Mouse (Mus musculus): Measurements from ENCODE around the gene Ctnnd2. TPM values are rescaled to one million over a fixed set of nuclear protein-coding genes. Genes with fewer than 3 reads are reported as not detected.

Gene Ctnnd2
- polyA plus RNA-seq, 1 experiment from 2014 or later: 46.6 TPM

- no peak for ATAC-seq (replicated peaks; ENCODE audit: low FRiP score)
- no peak overlapping the region for H3K4me3 ChIP-seq (ENCODE audit: low read depth, low read length)
- H3K36me3 ChIP-seq (ENCODE audit: control insufficient read depth, insufficient read depth, low read length): no peaks in the 10 kb centered on the region
- no peak for DNase-seq (ENCODE audit: low spot score)
- 91% methylated on average over 26 of the region's 26 CpGs for WGBS
- no peak overlapping the region for H3K4me2 ChIP-seq (ENCODE audit: low read depth, low read length, severe bottlenecking)
- H3K27me3 ChIP-seq (ENCODE audit: control insufficient read depth, insufficient read depth, low read length): no peaks in the 10 kb centered on the region
- no peaks in the 10 kb centered on the region for H3K4me1 ChIP-seq (replicated peaks; ENCODE audit: control insufficient read depth, insufficient read depth, low read length)
- H3K27ac ChIP-seq (ENCODE audit: low read depth, low read length): no peak overlapping the region
- no peak overlapping the region for H3K9ac ChIP-seq (ENCODE audit: low read length)
- H3K9me3 ChIP-seq (ENCODE audit: control insufficient read depth, low read length): no peaks in the 10 kb centered on the region
Observed at GRCm38 (mm10) chr15:31027448-31028230, 855.2 kb downstream of the Ctnnd2 start.

GRCm38 (mm10) chr15:31044983-31045382, 872.6 kb downstream of the Ctnnd2 start:
- H3K36me3 ChIP-seq (ENCODE audit: control insufficient read depth, insufficient read depth, low read length): no peaks in the 10 kb centered on the region
- 70% methylated on average over 1 of the region's 1 CpGs for whole genome bisulfite sequencing
- ATAC-seq (replicated peaks; ENCODE audit: low FRiP score): no peak
- no peaks in the 10 kb centered on the region for H3K4me1 ChIP-seq (replicated peaks; ENCODE audit: control insufficient read depth, insufficient read depth, low read length)
- H3K9ac ChIP-seq (ENCODE audit: low read length): no peak overlapping the region
- no peak for DNase-seq (ENCODE audit: low spot score)
- no peaks in the 10 kb centered on the region for H3K9me3 ChIP-seq (ENCODE audit: control insufficient read depth, low read length)
- H3K4me2 ChIP-seq (ENCODE audit: low read depth, low read length, severe bottlenecking): no peak overlapping the region
- H3K4me3 ChIP-seq (ENCODE audit: low read depth, low read length): no peak overlapping the region
- no peaks in the 10 kb centered on the region for H3K27me3 ChIP-seq (ENCODE audit: control insufficient read depth, insufficient read depth, low read length)
- H3K27ac ChIP-seq (ENCODE audit: low read depth, low read length): no peak overlapping the region

- H3K4me3 ChIP-seq (ENCODE audit: low read depth, low read length): no peak overlapping the region
- WGBS: 80% methylated on average over 5 of the region's 5 CpGs
- no peak overlapping the region for H3K27ac ChIP-seq (ENCODE audit: low read depth, low read length)
- H3K4me2 ChIP-seq (ENCODE audit: low read depth, low read length, severe bottlenecking): no peak overlapping the region
- no peak overlapping the region for H3K9ac ChIP-seq (ENCODE audit: low read length)
- no peak for ATAC-seq (replicated peaks; ENCODE audit: low FRiP score)
- no peaks in the 10 kb centered on the region for H3K36me3 ChIP-seq (ENCODE audit: control insufficient read depth, insufficient read depth, low read length)
- no peaks in the 10 kb centered on the region for H3K4me1 ChIP-seq (replicated peaks; ENCODE audit: control insufficient read depth, insufficient read depth, low read length)
- H3K27me3 ChIP-seq (ENCODE audit: control insufficient read depth, insufficient read depth, low read length): no peaks in the 10 kb centered on the region
- DNase-seq (ENCODE audit: low spot score): no peak
- H3K9me3 ChIP-seq (ENCODE audit: control insufficient read depth, low read length): no peaks in the 10 kb centered on the region
Observed at GRCm38 (mm10) chr15:31051496-31051895, 879.1 kb downstream of the Ctnnd2 start.

GRCm38 (mm10) chr15:31056145-31056544, 883.8 kb downstream of the Ctnnd2 start:
- ATAC-seq (replicated peaks; ENCODE audit: low FRiP score): no peak
- no peak overlapping the region for H3K9ac ChIP-seq (ENCODE audit: low read length)
- H3K36me3 ChIP-seq (ENCODE audit: control insufficient read depth, insufficient read depth, low read length): no peaks in the 10 kb centered on the region
- no peak for DNase-seq (ENCODE audit: low spot score)
- H3K27ac ChIP-seq (ENCODE audit: low read depth, low read length): no peak overlapping the region
- H3K9me3 ChIP-seq (ENCODE audit: control insufficient read depth, low read length): no peaks in the 10 kb centered on the region
- H3K4me1 ChIP-seq (replicated peaks; ENCODE audit: control insufficient read depth, insufficient read depth, low read length): no peaks in the 10 kb centered on the region
- H3K27me3 ChIP-seq (ENCODE audit: control insufficient read depth, insufficient read depth, low read length): no peaks in the 10 kb centered on the region
- no peak overlapping the region for H3K4me2 ChIP-seq (ENCODE audit: low read depth, low read length, severe bottlenecking)
- no peak overlapping the region for H3K4me3 ChIP-seq (ENCODE audit: low read depth, low read length)
- 67% methylated on average over 3 of the region's 3 CpGs for WGBS

- no peaks in the 10 kb centered on the region for H3K27me3 ChIP-seq (ENCODE audit: control insufficient read depth, insufficient read depth, low read length)
- no peaks in the 10 kb centered on the region for H3K4me1 ChIP-seq (replicated peaks; ENCODE audit: control insufficient read depth, insufficient read depth, low read length)
- no peak overlapping the region for H3K4me3 ChIP-seq (ENCODE audit: low read depth, low read length)
- WGBS: 89% methylated on average over 6 of the region's 6 CpGs
- H3K27ac ChIP-seq (ENCODE audit: low read depth, low read length): no peak overlapping the region
- no peaks in the 10 kb centered on the region for H3K9me3 ChIP-seq (ENCODE audit: control insufficient read depth, low read length)
- H3K4me2 ChIP-seq (ENCODE audit: low read depth, low read length, severe bottlenecking): no peak overlapping the region
- no peaks in the 10 kb centered on the region for H3K36me3 ChIP-seq (ENCODE audit: control insufficient read depth, insufficient read depth, low read length)
- no peak overlapping the region for H3K9ac ChIP-seq (ENCODE audit: low read length)
- DNase-seq (ENCODE audit: low spot score) (no peak), ATAC-seq (replicated peaks; ENCODE audit: low FRiP score) (no peak)
Observed at GRCm38 (mm10) chr15:31058315-31058714, 885.9 kb downstream of the Ctnnd2 start.

- Histone ChIP-seq H3K9ac (ENCODE audit: low read length) (no peak overlapping the region), H3K4me1 (replicated peaks; ENCODE audit: control insufficient read depth, insufficient read depth, low read length) (no peaks in the 10 kb centered on the region), H3K9me3 (ENCODE audit: control insufficient read depth, low read length) (no peaks in the 10 kb centered on the region), H3K4me2 (ENCODE audit: low read depth, low read length, severe bottlenecking) (no peak overlapping the region), H3K27ac (ENCODE audit: low read depth, low read length) (no peak overlapping the region), H3K27me3 (ENCODE audit: control insufficient read depth, insufficient read depth, low read length) (no peaks in the 10 kb centered on the region), H3K36me3 (ENCODE audit: control insufficient read depth, insufficient read depth, low read length) (no peaks in the 10 kb centered on the region), H3K4me3 (ENCODE audit: low read depth, low read length) (no peak overlapping the region)
- ATAC-seq (replicated peaks; ENCODE audit: low FRiP score) (no peak), DNase-seq (ENCODE audit: low spot score) (no peak)
- WGBS: 63% methylated on average over 3 of the region's 3 CpGs
Observed at GRCm38 (mm10) chr15:31063734-31064133, 891.3 kb downstream of the Ctnnd2 start.

- Histone ChIP-seq H3K4me1 (replicated peaks; ENCODE audit: control insufficient read depth, insufficient read depth, low read length) (no peaks in the 10 kb centered on the region), H3K9ac (ENCODE audit: low read length) (no peak overlapping the region), H3K27ac (ENCODE audit: low read depth, low read length) (no peak overlapping the region), H3K36me3 (ENCODE audit: control insufficient read depth, insufficient read depth, low read length) (no peaks in the 10 kb centered on the region), H3K9me3 (ENCODE audit: control insufficient read depth, low read length) (no peaks in the 10 kb centered on the region), H3K4me3 (ENCODE audit: low read depth, low read length) (no peak overlapping the region), H3K27me3 (ENCODE audit: control insufficient read depth, insufficient read depth, low read length) (no peaks in the 10 kb centered on the region), H3K4me2 (ENCODE audit: low read depth, low read length, severe bottlenecking) (no peak overlapping the region)
- ATAC-seq (replicated peaks; ENCODE audit: low FRiP score) (no peak), DNase-seq (ENCODE audit: low spot score) (no peak)
- 84% methylated on average over 2 of the region's 2 CpGs for WGBS
Observed at GRCm38 (mm10) chr15:31068127-31068526, 895.7 kb downstream of the Ctnnd2 start.

- DNase-seq (ENCODE audit: low spot score) (no peak), ATAC-seq (replicated peaks; ENCODE audit: low FRiP score) (no peak)
- Histone ChIP-seq H3K27me3 (ENCODE audit: control insufficient read depth, insufficient read depth, low read length) (no peaks in the 10 kb centered on the region), H3K9ac (ENCODE audit: low read length) (no peak overlapping the region), H3K4me3 (ENCODE audit: low read depth, low read length) (no peak overlapping the region), H3K4me2 (ENCODE audit: low read depth, low read length, severe bottlenecking) (no peak overlapping the region), H3K4me1 (replicated peaks; ENCODE audit: control insufficient read depth, insufficient read depth, low read length) (no peaks in the 10 kb centered on the region), H3K9me3 (ENCODE audit: control insufficient read depth, low read length) (no peaks in the 10 kb centered on the region), H3K27ac (ENCODE audit: low read depth, low read length) (no peak overlapping the region), H3K36me3 (ENCODE audit: control insufficient read depth, insufficient read depth, low read length) (no peaks in the 10 kb centered on the region)
- WGBS: 88% methylated on average over 5 of the region's 5 CpGs
Observed at GRCm38 (mm10) chr15:31070311-31070710, 897.9 kb downstream of the Ctnnd2 start.
